In the genomic region with DNA sequence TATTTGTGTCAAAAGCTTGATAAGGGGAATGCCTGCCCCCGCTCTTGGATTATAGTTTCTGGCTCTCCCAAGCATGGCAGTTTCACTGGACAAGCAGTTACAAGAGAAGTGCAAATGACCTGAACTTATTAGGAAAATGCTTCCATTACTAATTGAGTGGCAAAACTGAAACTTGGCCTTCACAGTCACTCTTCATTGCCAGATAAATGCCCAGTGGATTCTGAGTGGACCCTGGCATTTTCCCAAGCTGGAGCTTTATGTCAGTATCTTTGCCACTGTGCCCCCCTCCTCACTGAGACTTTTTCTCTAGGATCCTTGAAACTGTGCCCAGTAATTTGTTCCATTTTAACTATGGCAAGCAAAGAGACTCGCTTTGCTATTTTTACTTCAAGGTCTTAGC, we compare ENCODE assay signal across 11 mouse cellular contexts.
DNase-seq lines count a peak whose midpoint lies in the region; ATAC-seq lines count a peak whose summit lies in the region.
"Had no signal": no experiment of that assay in that cellular context is flagged by ENCODE, and none has a peak within 500 bp of the region (broad histone marks: within the 10 kb centered on the region; RNA-seq: fewer than 3 reads in every experiment).

No protein-coding gene starts in this region.

- ATAC-seq in inflammation-experienced regulatory T-cells, adult 6 months, result no peak

- DNase-seq in adrenal gland, adult (ENCODE audit: inconsistent age in 2 of 2, low spot score in 1 of 2), result peak; percentile 21 to 85
- DNase-seq in adrenal gland, postnatal 4 days (ENCODE audit: low spot score in 2 of 2), result no peak
- DNase-seq in kidney, adult 18-20 months, result peak; percentile 22
- DNase-seq in kidney, postnatal 4 days, result no peak
- peak; percentile 2 to 14 for DNase-seq in right cerebral cortex, adult 2 months (ENCODE audit: low spot score in 2 of 2)
- no peak for DNase-seq in right cerebral cortex, postnatal 36 days (ENCODE audit: low spot score in 2 of 2)
- DNase-seq in testis, postnatal 10 days (ENCODE audit: low spot score), result peak; percentile 39
- DNase-seq: cerebellum, adult 8-10 months; liver, embryonic 13.5 days; thymus, postnatal 25 days had no signal

Comparison
In these comparisons a context has a peak if more than half of its experiments do, and no peak if none do; other contexts are left out.
1. DNase-seq: peak in adrenal gland, adult (2 of 2), kidney, adult 18-20 months (single experiment), right cerebral cortex, adult 2 months (2 of 2) and testis, postnatal 10 days (single experiment); none in adrenal gland, postnatal 4 days (0 of 2), kidney, postnatal 4 days (0 of 2) and right cerebral cortex, postnatal 36 days (0 of 2).